ENCODE assay signal across 8 mouse cellular contexts in genomic region chr10:61381823-61382222, GRCm38 (mm10). TPM values are rescaled to one million over a fixed set of nuclear protein-coding genes. Genes with fewer than 3 reads are reported as not detected.
A peak's percentile ranks its signal among the peaks of the same experiment; 100 is the strongest.
DNase-seq lines count a peak whose midpoint lies in the region; ATAC-seq and TF ChIP-seq lines count a peak whose summit lies in the region.

No protein-coding gene starts in this region.

- ATAC-seq in embryonic facial prominence, embryonic 12.5 days (ENCODE audit: insufficient number of reproducible peaks, insufficient read depth, low FRiP score, low TSS enrichment): no peak
- ATAC-seq in hindbrain, embryonic 13.5 days (ENCODE audit: low FRiP score): no peak
- 0 out of 2 replicates have a peak, but pooled peaks have one; percentile 7 for ATAC-seq in liver, embryonic 16.5 days (ENCODE audit: low read depth)
- no peak for ATAC-seq in stomach, embryonic 14.5 days (ENCODE audit: insufficient number of reproducible peaks, insufficient read depth, low FRiP score, low read depth)

- H3K9me3 ChIP-seq in ES-Bruce4 (replicated peaks; ENCODE audit: control insufficient read depth, insufficient read depth, low read length, poor library complexity, severe bottlenecking): no peaks in the 10 kb centered on the region
- H3K9me3 ChIP-seq in embryonic facial prominence, embryonic 12.5 days: no peaks in the 10 kb centered on the region
- H3K9me3 ChIP-seq in hindbrain, embryonic 13.5 days: no peaks in the 10 kb centered on the region
- H3K9me3 ChIP-seq in liver, embryonic 16.5 days (replicated peaks; ENCODE audit: control insufficient read depth, low read length): no peaks in the 10 kb centered on the region
- no peaks in the 10 kb centered on the region for H3K9me3 ChIP-seq in stomach, embryonic 14.5 days (ENCODE audit: control insufficient read depth, low read depth, low read length)

- TF ChIP-seq EP300 in ES-Bruce4 (IDR thresholded peaks at IDR 0.05; ENCODE audit: insufficient read depth, low read depth, low read length): no peak

- H3K27me3 ChIP-seq in ES-Bruce4 (ENCODE audit: control insufficient read depth, insufficient read depth, low read length, poor library complexity, severe bottlenecking): no peaks in the 10 kb centered on the region
- H3K27me3 ChIP-seq in embryonic facial prominence, embryonic 12.5 days: peaks cover 9% of the 10 kb centered on the region; the same call in 1 of the 2 replicates
- H3K27me3 ChIP-seq in hindbrain, embryonic 13.5 days: peaks cover 33% of the 10 kb centered on the region
- peaks cover 40% of the 10 kb centered on the region for H3K27me3 ChIP-seq in liver, embryonic 16.5 days (ENCODE audit: control insufficient read depth, insufficient read depth, low read depth, low read length)
- H3K27me3 ChIP-seq in stomach, embryonic 14.5 days (ENCODE audit: control insufficient read depth, insufficient read depth, low read length): no peaks in the 10 kb centered on the region

- peaks cover 15% of the 10 kb centered on the region for H3K4me1 ChIP-seq in ES-Bruce4 (ENCODE audit: control insufficient read depth, insufficient read depth, low read length)
- peaks cover 31% of the 10 kb centered on the region for H3K4me1 ChIP-seq in embryonic facial prominence, embryonic 12.5 days
- peaks cover 54% of the 10 kb centered on the region for H3K4me1 ChIP-seq in hindbrain, embryonic 13.5 days (replicated peaks)
- H3K4me1 ChIP-seq in liver, embryonic 16.5 days (ENCODE audit: control insufficient read depth, low read depth, low read length): peaks cover 13% of the 10 kb centered on the region
- H3K4me1 ChIP-seq in stomach, embryonic 14.5 days (ENCODE audit: control insufficient read depth, insufficient read depth, low read length): peaks cover 25% of the 10 kb centered on the region

- H3K4me3 ChIP-seq in ES-Bruce4 (ENCODE audit: low read depth, low read length): peak overlapping the region; percentile 76
- peak overlapping the region; percentile 63 for H3K4me3 ChIP-seq in embryonic facial prominence, embryonic 12.5 days
- peak overlapping the region; percentile 68 for H3K4me3 ChIP-seq in hindbrain, embryonic 13.5 days
- peak overlapping the region; percentile 59 for H3K4me3 ChIP-seq in liver, embryonic 16.5 days (ENCODE audit: low read depth, low read length)
- peak overlapping the region; percentile 67 for H3K4me3 ChIP-seq in stomach, embryonic 14.5 days (ENCODE audit: low read depth, low read length)

- H3K36me3 ChIP-seq in ES-Bruce4 (ENCODE audit: control insufficient read depth, insufficient read depth, low read length, poor library complexity, severe bottlenecking): no peaks in the 10 kb centered on the region
- H3K36me3 ChIP-seq in embryonic facial prominence, embryonic 12.5 days: no peaks in the 10 kb centered on the region
- no peaks in the 10 kb centered on the region for H3K36me3 ChIP-seq in hindbrain, embryonic 13.5 days
- no peaks in the 10 kb centered on the region for H3K36me3 ChIP-seq in liver, embryonic 16.5 days (ENCODE audit: control insufficient read depth, insufficient read depth)
- no peaks in the 10 kb centered on the region for H3K36me3 ChIP-seq in stomach, embryonic 14.5 days (ENCODE audit: control insufficient read depth, insufficient read depth, low read length)

- peak overlapping the region; percentile 72 for H3K9ac ChIP-seq in ES-Bruce4 (ENCODE audit: low read depth, poor library complexity, severe bottlenecking)
- H3K9ac ChIP-seq in embryonic facial prominence, embryonic 12.5 days: 0 out of 2 replicates have a peak overlapping the region, but pooled peaks have one; percentile 71
- peak overlapping the region; percentile 80 for H3K9ac ChIP-seq in hindbrain, embryonic 13.5 days
- no peak overlapping the region for H3K9ac ChIP-seq in liver, embryonic 16.5 days (ENCODE audit: low read depth, low read length)
- no peak overlapping the region; the same call in 1 of the 2 replicates for H3K9ac ChIP-seq in stomach, embryonic 14.5 days (replicated peaks; ENCODE audit: low read depth, low read length)

- no peak overlapping the region for H3K27ac ChIP-seq in ES-Bruce4 (ENCODE audit: insufficient read depth, low read length)
- no peak overlapping the region for H3K27ac ChIP-seq in embryonic facial prominence, embryonic 12.5 days
- peak overlapping the region; percentile 74 for H3K27ac ChIP-seq in hindbrain, embryonic 13.5 days
- H3K27ac ChIP-seq in liver, embryonic 16.5 days (ENCODE audit: low read length): no peak overlapping the region
- 0 out of 2 replicates have a peak overlapping the region, but pooled peaks have one; percentile 33 for H3K27ac ChIP-seq in stomach, embryonic 14.5 days (ENCODE audit: low read length)

- no peak for TF ChIP-seq POLR2A in ES-Bruce4 (IDR thresholded peaks at IDR 0.05; ENCODE audit: insufficient read depth, low read length)

- peak overlapping the region; percentile 92 for H3K4me2 ChIP-seq in embryonic facial prominence, embryonic 12.5 days (replicated peaks)
- peak overlapping the region; percentile 87 for H3K4me2 ChIP-seq in hindbrain, embryonic 13.5 days
- peak overlapping the region; percentile 70 for H3K4me2 ChIP-seq in liver, embryonic 16.5 days (ENCODE audit: low read depth, low read length)
- peak overlapping the region; percentile 97 for H3K4me2 ChIP-seq in stomach, embryonic 14.5 days (replicated peaks; ENCODE audit: low read depth, low read length)

- 13% methylated on average over 8 of the region's 8 CpGs for WGBS in embryonic facial prominence, embryonic 12.5 days
- WGBS in hindbrain, embryonic 13.5 days: 7% methylated on average over 8 of the region's 8 CpGs
- WGBS in liver, embryonic 16.5 days (ENCODE audit: insufficient replicate concordance): 1% methylated on average over 8 of the region's 8 CpGs
- WGBS in stomach, embryonic 14.5 days: 17% methylated on average over 8 of the region's 8 CpGs

- TF ChIP-seq CTCF in ES-Bruce4 (IDR thresholded peaks at IDR 0.05; ENCODE audit: low read depth, low read length): no peak

- DNase-seq in thymus, postnatal 36 days: no peak
- DNase-seq in urinary bladder, postnatal 14 days (ENCODE audit: low spot score): no peak
- no peak for DNase-seq in thymus, postnatal 10 days (ENCODE audit: low spot score in 2 of 2)

RNA-seq across cellular contexts. Expression of gene Pald1, which starts 1.5 kb away (rescaled TPM):
- polyA plus RNA-seq in ES-Bruce4 (2011; ENCODE audit: insufficient read depth, insufficient read length, low read depth, missing spikeins): 35.8 and 36.0 TPM in 2 replicates
- 26.7 and 28.6 TPM in 2 replicates for polyA plus RNA-seq in embryonic facial prominence, embryonic 12.5 days (2016; fragmentation: Nextera tagmentation; extraction: Ambion mirVana)
- polyA plus RNA-seq in hindbrain, embryonic 13.5 days (2015; fragmentation: Nextera tagmentation; extraction: Ambion mirVana): 29.4 and 30.8 TPM in 2 replicates
- 6.3 and 6.5 TPM in 2 replicates for polyA plus RNA-seq in liver, embryonic 16.5 days (2015; fragmentation: Nextera tagmentation; extraction: Ambion mirVana)
- polyA plus RNA-seq in stomach, embryonic 14.5 days (2014; fragmentation: Nextera tagmentation; extraction: Ambion mirVana): 14.8 and 16.5 TPM in 2 replicates

RNA-seq across cellular contexts. Expression of gene Nodal, which starts 35.9 kb away (rescaled TPM):
- polyA plus RNA-seq in ES-Bruce4 (2011; ENCODE audit: insufficient read depth, insufficient read length, low read depth, missing spikeins): 52.2 and 53.5 TPM in 2 replicates
- 0.10 TPM in 1 of 2 replicates, not detected in the other for polyA plus RNA-seq in embryonic facial prominence, embryonic 12.5 days (2016; fragmentation: Nextera tagmentation; extraction: Ambion mirVana)
- 0.09 TPM in 1 of 2 replicates, not detected in the other for polyA plus RNA-seq in hindbrain, embryonic 13.5 days (2015; fragmentation: Nextera tagmentation; extraction: Ambion mirVana)
- 0.46 and 0.88 TPM in 2 replicates for polyA plus RNA-seq in liver, embryonic 16.5 days (2015; fragmentation: Nextera tagmentation; extraction: Ambion mirVana)
- 0.27 TPM in 1 of 2 replicates, not detected in the other for polyA plus RNA-seq in stomach, embryonic 14.5 days (2014; fragmentation: Nextera tagmentation; extraction: Ambion mirVana)

Comparison
In these comparisons a context has a peak if more than half of its experiments do, and no peak if none do; other contexts are left out.
1. H3K27ac ChIP-seq: peak in hindbrain, embryonic 13.5 days (single experiment) and stomach, embryonic 14.5 days (single experiment); none in ES-Bruce4 (single experiment), embryonic facial prominence, embryonic 12.5 days (single experiment) and liver, embryonic 16.5 days (single experiment).
2. H3K9ac ChIP-seq: peak in ES-Bruce4 (single experiment), embryonic facial prominence, embryonic 12.5 days (single experiment) and hindbrain, embryonic 13.5 days (single experiment); none in liver, embryonic 16.5 days (single experiment) and stomach, embryonic 14.5 days (single experiment).
3. RNA of gene Nodal, which starts 35.9 kb away (polyA plus RNA-seq): 52.2 to 53.5 TPM in ES-Bruce4; 0.46 to 0.88 TPM in liver, embryonic 16.5 days, 0.10 TPM in embryonic facial prominence, embryonic 12.5 days, 0.09 TPM in hindbrain, embryonic 13.5 days and 0.27 TPM in stomach, embryonic 14.5 days; every median in the first group is over 10 times any median in the second.
4. Peak in every context shown above with its lines, with median percentiles within 50 percentile points of each other: H3K4me3 ChIP-seq and H3K4me2 ChIP-seq.